Mouse (Mus musculus) liver, adult 2 months (tissue): ENCODE results near the gene C730034F03Rik. TPM values are rescaled to one million over a fixed set of nuclear protein-coding genes. Genes with fewer than 3 reads are reported as not detected.

Experiments
- DNase-seq: peaks from one replicate; pipeline ENCODE4 v3.0.0-alpha.2; 2011; ENCODE audit warnings: low read depth, low spot score; ENCODE audit errors: extremely low read depth
- H3K27ac ChIP-seq: fragments of 200-500 bp; replicated peaks from 2 replicates; pipeline ENCODE4 v1.5.1; 2012; ENCODE audit warnings: low read depth, mild to moderate bottlenecking, control low read depth, inconsistent platforms, low read length; ENCODE audit not compliant: insufficient read depth
- H3K27me3 ChIP-seq: fragments of 200-500 bp; 2 replicates; pipeline ENCODE4 v1.6.1; 2012; ENCODE audit warnings: mild to moderate bottlenecking, moderate library complexity, low read length, inconsistent platforms; ENCODE audit not compliant: control insufficient read depth, insufficient read depth
- H3K36me3 ChIP-seq: fragments of 200-500 bp; 2 replicates; pipeline ENCODE4 v1.6.1; 2012; ENCODE audit warnings: low read length, inconsistent platforms; ENCODE audit not compliant: control insufficient read depth, insufficient read depth
- H3K4me1 ChIP-seq: fragments of 200-500 bp; 2 replicates; pipeline ENCODE4 v1.6.1; 2011; ENCODE audit warnings: low read length; ENCODE audit not compliant: control insufficient read depth, insufficient read depth
- H3K4me3 ChIP-seq: fragments of 200-500 bp; 2 replicates; pipeline ENCODE4 v1.5.1; 2011; ENCODE audit warnings: low read depth, mild to moderate bottlenecking, control low read depth, low read length, moderate library complexity; ENCODE audit not compliant: insufficient read depth
- H3K79me2 ChIP-seq: fragments of 200-500 bp; 2 replicates; pipeline ENCODE4 v1.6.1; 2012; ENCODE audit warnings: inconsistent platforms, mild to moderate bottlenecking, low read length, moderate library complexity; ENCODE audit not compliant: control insufficient read depth, insufficient read depth
- H3K9ac ChIP-seq: fragments of 200-500 bp; 2 replicates; pipeline ENCODE4 v1.6.1; 2012; ENCODE audit warnings: low read depth, mild to moderate bottlenecking, control low read depth, inconsistent platforms, low read length
- CTCF ChIP-seq: fragments of 200-500 bp; IDR thresholded peaks from 2 replicates; pipeline ENCODE4 v1.5.1; 2011; ENCODE audit warnings: low read depth, low read length, control low read depth
- POLR2A ChIP-seq: fragments of 200-500 bp; IDR thresholded peaks from 2 replicates; pipeline ENCODE4 v1.6.1; 2011; ENCODE audit warnings: low read length, control low read depth; ENCODE audit not compliant: insufficient read depth; ENCODE audit errors: extremely low read depth
- WGBS: fragments of 180-500 bp; shearing (Covaris S2); methylation state at CpG from one replicate; pipeline ENCODE4 v1.1.7; 2018; 5-methylcytosine and 5-hydroxymethylcytosine counted together
- polyA plus RNA-seq: library from polyadenylated mRNA; depleted of rRNA; stranded (reverse); fragments of >200 nt; gene quantifications from 2 replicates; pipeline ENCODE4 v1.2.3, GENCODE M21; 2012
- total RNA-seq: library from RNA; depleted of rRNA; stranded (reverse); fragments of >200 nt; gene quantifications from 2 replicates; pipeline ENCODE4 v1.2.3, GENCODE M21; 2014

Gene C730034F03Rik
- total and polyA plus RNA-seq, 2 experiments, result 0.83 to 1.6 TPM

DNA sequence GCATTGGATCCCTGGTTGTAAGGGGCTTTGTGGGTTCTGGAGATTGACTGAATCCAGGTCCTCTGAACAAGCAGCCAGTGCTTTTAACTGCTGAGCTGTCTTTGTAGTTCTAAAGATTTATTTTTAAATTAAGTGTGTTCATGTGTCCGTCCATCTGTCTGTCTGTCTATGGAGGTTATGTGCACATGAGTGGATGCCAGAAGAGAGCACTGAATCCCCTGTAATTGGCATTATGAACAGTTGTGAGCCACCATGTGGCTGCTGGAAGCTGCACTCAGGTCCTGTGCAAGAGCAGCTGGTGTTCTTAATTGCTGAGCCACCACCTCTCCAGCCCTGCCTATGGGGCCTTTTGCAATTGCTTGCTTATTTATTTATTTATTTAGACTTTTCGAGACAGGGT is 31.2 kb upstream of the C730034F03Rik start:
- Histone ChIP-seq H3K4me1 (peaks cover 3% of the 10 kb centered on the region; the same call in 1 of the 2 replicates), H3K27me3 (no peaks in the 10 kb centered on the region), H3K36me3 (no peaks in the 10 kb centered on the region), H3K4me3 (no peak overlapping the region), H3K79me2 (no peaks in the 10 kb centered on the region), H3K27ac (no peak overlapping the region), H3K9ac (no peak overlapping the region)
- TF ChIP-seq CTCF (no peak), POLR2A (no peak)
- 83% methylated on average over 2 of the region's 2 CpGs for WGBS
- no peak for DNase-seq

DNA sequence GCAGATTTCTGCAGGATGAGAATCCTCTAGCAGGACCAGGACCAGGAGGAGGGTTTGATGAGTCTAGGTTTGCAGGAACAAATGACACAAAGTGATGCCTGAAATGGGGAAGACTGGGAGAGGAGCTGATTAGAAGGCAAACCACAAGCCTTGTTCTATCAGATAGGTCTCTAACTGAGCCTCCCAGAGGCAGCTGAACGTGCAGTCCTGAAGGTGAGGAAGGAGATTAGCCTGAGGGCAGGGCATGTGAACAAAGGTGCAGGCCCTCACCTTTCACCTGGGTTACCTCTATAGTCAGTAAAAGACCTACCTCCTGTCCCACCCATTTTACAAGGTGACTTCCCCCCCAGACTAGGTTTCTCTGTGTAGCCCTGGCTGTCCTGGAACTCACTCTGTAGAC is 29.7 kb upstream of the C730034F03Rik start:
- no peak overlapping the region for H3K27ac ChIP-seq
- DNase-seq, result no peak
- peaks cover 3% of the 10 kb centered on the region; the same call in 1 of the 2 replicates for H3K4me1 ChIP-seq
- TF ChIP-seq CTCF (no peak), POLR2A (no peak)
- no peak overlapping the region for H3K9ac ChIP-seq
- H3K4me3 ChIP-seq, result no peak overlapping the region
- no peaks in the 10 kb centered on the region for H3K27me3 ChIP-seq
- WGBS, result 67% methylated on average over 1 of the region's 1 CpGs
- H3K79me2 ChIP-seq, result no peaks in the 10 kb centered on the region
- H3K36me3 ChIP-seq, result no peaks in the 10 kb centered on the region

DNA sequence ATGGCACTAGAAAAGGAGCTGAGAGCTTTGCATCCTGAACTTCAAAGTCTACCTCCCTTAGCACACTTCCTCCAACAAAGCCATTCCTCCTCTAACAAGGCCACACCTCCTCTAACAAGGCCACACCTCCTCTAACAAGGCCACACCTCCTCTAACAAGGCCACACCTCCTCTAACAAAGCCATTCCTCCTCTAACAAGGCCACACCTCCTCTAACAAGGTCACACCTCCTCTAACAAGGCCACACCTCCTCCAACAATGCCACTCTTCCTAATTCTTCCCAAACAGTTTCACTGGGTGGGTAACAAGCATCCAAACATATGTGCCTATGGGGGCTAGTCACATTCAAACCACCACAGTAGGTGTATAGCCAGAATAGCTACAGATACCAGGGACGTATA is 26.9 kb upstream of the C730034F03Rik start:
- H3K79me2 ChIP-seq, result no peaks in the 10 kb centered on the region
- no peak for DNase-seq
- H3K36me3 ChIP-seq, result no peaks in the 10 kb centered on the region
- no peak overlapping the region for H3K4me3 ChIP-seq
- H3K4me1 ChIP-seq, result no peaks in the 10 kb centered on the region
- no peak for TF ChIP-seq POLR2A
- no peak for TF ChIP-seq CTCF
- H3K27ac ChIP-seq, result no peak overlapping the region
- H3K9ac ChIP-seq, result no peak overlapping the region
- WGBS, result 84% methylated on average over 1 of the region's 1 CpGs
- H3K27me3 ChIP-seq, result no peaks in the 10 kb centered on the region

GRCm38 (mm10) chr15:89404831-89405623 is 24.4 kb upstream of the C730034F03Rik start:
- Histone ChIP-seq H3K79me2 (no peaks in the 10 kb centered on the region), H3K9ac (no peak overlapping the region), H3K4me1 (no peaks in the 10 kb centered on the region), H3K36me3 (no peaks in the 10 kb centered on the region), H3K27me3 (no peaks in the 10 kb centered on the region), H3K4me3 (no peak overlapping the region), H3K27ac (no peak overlapping the region)
- TF ChIP-seq CTCF (no peak), POLR2A (no peak)
- 84% methylated on average over 10 of the region's 10 CpGs for WGBS
- DNase-seq, result no peak

GRCm38 (mm10) chr15:89406691-89407090 is 22.7 kb upstream of the C730034F03Rik start:
- H3K79me2 ChIP-seq, result no peaks in the 10 kb centered on the region
- no peak overlapping the region for H3K27ac ChIP-seq
- H3K36me3 ChIP-seq, result no peaks in the 10 kb centered on the region
- H3K4me1 ChIP-seq, result no peaks in the 10 kb centered on the region
- no peak for TF ChIP-seq CTCF
- TF ChIP-seq POLR2A, result no peak
- H3K4me3 ChIP-seq, result no peak overlapping the region
- H3K27me3 ChIP-seq, result no peaks in the 10 kb centered on the region
- no peak for DNase-seq
- no peak overlapping the region for H3K9ac ChIP-seq

DNA sequence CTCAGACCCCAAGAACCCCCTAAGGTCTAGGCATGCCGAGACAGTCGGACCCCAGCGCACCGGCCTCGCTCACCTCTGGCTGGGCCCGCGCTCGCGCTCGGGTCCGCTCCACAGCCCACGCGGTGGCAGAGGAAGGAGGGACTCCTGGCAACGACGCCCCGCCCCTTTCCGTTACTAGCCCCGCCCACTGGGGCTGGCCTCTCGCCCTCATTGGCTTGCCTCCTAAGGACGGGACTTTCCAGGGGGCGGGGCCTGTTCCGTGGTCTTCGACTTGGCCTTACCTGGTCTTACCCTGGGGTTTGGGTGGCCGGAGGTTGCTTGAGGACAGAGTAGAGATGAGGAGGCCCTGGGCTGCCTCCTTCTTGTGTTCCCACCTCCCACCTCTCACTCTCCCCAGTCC is 19.3 kb upstream of the C730034F03Rik start, which contains the start of gene Syce3:
TSS of gene Syce3 (minus strand) at position 386 of the 400 bp plus-strand sequence.
- H3K27me3 ChIP-seq, result no peaks in the 10 kb centered on the region
- WGBS, result 81% methylated on average over 24 of the region's 24 CpGs
- no peak for TF ChIP-seq POLR2A
- no peak for TF ChIP-seq CTCF
- H3K4me1 ChIP-seq, result peaks cover 1% of the 10 kb centered on the region
- H3K79me2 ChIP-seq, result no peaks in the 10 kb centered on the region
- no peak within 1 kb of the TSS for H3K9ac ChIP-seq
- DNase-seq, result no peak
- no peaks in the 10 kb centered on the region for H3K36me3 ChIP-seq
- no peak within 1 kb of the TSS for H3K4me3 ChIP-seq
- H3K27ac ChIP-seq, result no peak within 1 kb of the TSS
